Mouse (Mus musculus) small intestine, adult 2 months (tissue): ENCODE measurements around the gene Sla2.

ENCODE experiments used
- CTCF ChIP-seq: fragments of 200-500 bp; IDR thresholded peaks from 2 replicates; pipeline ENCODE4 v1.5.1; 2012; ENCODE audit warnings: low read depth, mild to moderate bottlenecking, control low read depth, inconsistent platforms, low read length, moderate library complexity, mixed read lengths; ENCODE audit not compliant: insufficient replicate concordance, insufficient read length; ENCODE audit errors: extremely low read depth
- POLR2A ChIP-seq: fragments of 200-500 bp; IDR thresholded peaks from 2 replicates; pipeline ENCODE4 v1.6.1; 2012; ENCODE audit warnings: low read depth, mild to moderate bottlenecking, control low read depth, inconsistent platforms, low read length, moderate library complexity

GRCm38 (mm10) chr2:156841028-156841840 is 45.8 kb downstream of the Sla2 start:
- TF ChIP-seq CTCF = no peak
- TF ChIP-seq POLR2A = no peak
